Mouse (Mus musculus) left cerebral cortex, postnatal 25 days (tissue): ENCODE data around the gene Rps16. TPM values are rescaled to one million over a fixed set of nuclear protein-coding genes. Genes with fewer than 3 reads are reported as not detected.

Experiments
- DNase-seq, 2 experiments: peaks; one replicate each; pipeline ENCODE4 v3.0.0; 2022; ENCODE audit warnings: low spot score in 2 of 2, mixed read lengths in 1 of 2
- intact Hi-C: fragments of 180-260 bp; cut with DNase I; formaldehyde crosslinking; loops from one replicate; pipeline ENCODE4 v1.15.1; 2025
- total RNA-seq, 2 experiments: library from RNA; stranded (reverse); gene quantifications; 2 replicates each; pipeline ENCODE4 v1.2.3; 2021

Rps16 gene
- total RNA-seq, 2 experiments from 2014 or later, result 438 to 443 TPM

- no peak for DNase-seq
- intact Hi-C loops, result no loop called here
Measured at GRCm38 (mm10) chr7:28370977-28371513, 20.6 kb downstream of the Rps16 start.

- no peak for DNase-seq
Measured at GRCm38 (mm10) chr7:28371514-28371989, 21.1 kb downstream of the Rps16 start.

GRCm38 (mm10) chr7:28372251-28373108 is 22.0 kb downstream of the Rps16 start, which contains the start of gene Plekhg2:
TSS of gene Plekhg2 (minus strand) at chr7:28372599.
- intact Hi-C loops, result loop anchor here (1.0 to 2.0 kb wide), 2 partner anchors 14 to 22 kb away; partner anchors contain the start of gene Rps16
- peak; percentile 95 to 98 for DNase-seq

More at GRCm38 (mm10) chr7:28371514-28371989, 21.1 kb downstream of the Rps16 start:
- intact Hi-C loops, result no loop called here

- peak; percentile 67 to 87 for DNase-seq
- intact Hi-C loops, result loop anchor here (1.0 to 2.0 kb wide), 2 partner anchors 13 to 22 kb away; partner anchors contain the start of gene Rps16
Measured at GRCm38 (mm10) chr7:28373131-28373581, 22.7 kb downstream of the Rps16 start.

- no peak for DNase-seq
- intact Hi-C loops, result loop anchor here (1.0 to 2.0 kb wide), 2 partner anchors 12 to 23 kb away; partner anchors contain the start of gene Rps16
Measured at GRCm38 (mm10) chr7:28373891-28374495, 23.5 kb downstream of the Rps16 start.

- intact Hi-C loops, result no loop called here
- no peak for DNase-seq
Measured at GRCm38 (mm10) chr7:28374647-28375046, 24.2 kb downstream of the Rps16 start.

GRCm38 (mm10) chr7:28375176-28375921 is 24.9 kb downstream of the Rps16 start:
- intact Hi-C loops, result no loop called here
- DNase-seq, result peak; percentile 70 to 82

GRCm38 (mm10) chr7:28376011-28376771 is 25.7 kb downstream of the Rps16 start:
- intact Hi-C loops, result no loop called here

GRCm38 (mm10) chr7:28377190-28378065 is 27.0 kb downstream of the Rps16 start:
- no peak for DNase-seq
- intact Hi-C loops, result no loop called here

More at GRCm38 (mm10) chr7:28376011-28376771, 25.7 kb downstream of the Rps16 start:
- DNase-seq, result no peak

- intact Hi-C loops, result no loop called here
- DNase-seq, result no peak
Measured at GRCm38 (mm10) chr7:28378066-28378690, 27.7 kb downstream of the Rps16 start.

GRCm38 (mm10) chr7:28378769-28379651 is 28.6 kb downstream of the Rps16 start:
- intact Hi-C loops, result no loop called here
- DNase-seq, result peak; percentile 79 to 82

- intact Hi-C loops, result no loop called here
- no peak for DNase-seq
Measured at GRCm38 (mm10) chr7:28380237-28381016, 30.0 kb downstream of the Rps16 start, which contains the start of gene Zfp36. TSS of gene Zfp36 (minus strand) at chr7:28380253.

GRCm38 (mm10) chr7:28381017-28381790 is 30.8 kb downstream of the Rps16 start:
- intact Hi-C loops, result no loop called here
- no peak for DNase-seq

GRCm38 (mm10) chr7:28381938-28382337 is 31.5 kb downstream of the Rps16 start:
- intact Hi-C loops, result no loop called here
- DNase-seq, result peak in 1 of 2 experiments; percentile 59
